Mouse (Mus musculus) adrenal gland, adult (tissue): ENCODE data around the gene Inip.

Source experiments
- DNase-seq, 2 experiments: peaks; one replicate each; pipeline ENCODE4 v3.0.0; 2022 to 2023; ENCODE audit warnings: low spot score in 1 of 2; ENCODE audit not compliant: inconsistent age in 2 of 2

Gene Inip

GRCm38 (mm10) chr4:59801489-59801888, at the start of gene Inip:
Gene Inip, minus strand, starts transcription at chr4:59801589.
- no peak for DNase-seq

GRCm38 (mm10) chr4:59850181-59850580, 48.8 kb upstream of the Inip start:
- DNase-seq = peak; percentile 65 to 89

- DNase-seq = no peak
Observed at GRCm38 (mm10) chr4:59847447-59847846, 46.1 kb upstream of the Inip start.

- DNase-seq = no peak
Observed at GRCm38 (mm10) chr4:59845245-59845637, 43.9 kb upstream of the Inip start.

GRCm38 (mm10) chr4:59844460-59845244, 43.3 kb upstream of the Inip start:
- DNase-seq = no peak

- no peak for DNase-seq
Observed at GRCm38 (mm10) chr4:59837659-59838058, 36.3 kb upstream of the Inip start.

- no peak for DNase-seq
Observed at GRCm38 (mm10) chr4:59832810-59833209, 31.4 kb upstream of the Inip start.

- no peak for DNase-seq
Observed at GRCm38 (mm10) chr4:59831038-59831437, 29.6 kb upstream of the Inip start.

GRCm38 (mm10) chr4:59829072-59829471, 27.7 kb upstream of the Inip start:
- DNase-seq = no peak

GRCm38 (mm10) chr4:59826381-59826780, 25.0 kb upstream of the Inip start:
- no peak for DNase-seq

GRCm38 (mm10) chr4:59825634-59826033, 24.2 kb upstream of the Inip start:
- DNase-seq = no peak

GRCm38 (mm10) chr4:59824860-59825259, 23.5 kb upstream of the Inip start:
- no peak for DNase-seq

- no peak for DNase-seq
Observed at GRCm38 (mm10) chr4:59823470-59823869, 22.1 kb upstream of the Inip start.

GRCm38 (mm10) chr4:59822119-59822518, 20.7 kb upstream of the Inip start:
- DNase-seq = no peak

- DNase-seq = no peak
Observed at GRCm38 (mm10) chr4:59821516-59821915, 20.1 kb upstream of the Inip start.

- no peak for DNase-seq
Observed at GRCm38 (mm10) chr4:59819477-59820022, 18.2 kb upstream of the Inip start.

- no peak for DNase-seq
Observed at GRCm38 (mm10) chr4:59819054-59819472, 17.7 kb upstream of the Inip start.

GRCm38 (mm10) chr4:59818498-59818897, 17.1 kb upstream of the Inip start:
- DNase-seq = no peak

GRCm38 (mm10) chr4:59817790-59818189, 16.4 kb upstream of the Inip start:
- no peak for DNase-seq

- DNase-seq = no peak
Observed at GRCm38 (mm10) chr4:59816477-59816876, 15.1 kb upstream of the Inip start.

GRCm38 (mm10) chr4:59816016-59816415, 14.6 kb upstream of the Inip start:
- no peak for DNase-seq

GRCm38 (mm10) chr4:59815121-59815810, 13.9 kb upstream of the Inip start:
- DNase-seq = no peak
